Mouse (Mus musculus): ENCODE measurements at regions not wholly inside any gene's neighbourhood (a gene's known extent, or its start where the extent isn't known, plus 50 kb on each side); places are given as distances from the start of the nearest gene placed in this dataset.

- ATAC-seq (ENCODE audit: low FRiP score) = no peak
Measured at GRCm38 (mm10) chr10:111736026-111736425, 229.9 kb downstream of the Phlda1 start.

GRCm38 (mm10) chr10:111739471-111740138, 232.9 kb upstream of the Krr1 start:
- H3K27ac ChIP-seq (ENCODE audit: low read depth, low read length) = no peak overlapping the region

More at GRCm38 (mm10) chr10:111736026-111736425, 229.9 kb downstream of the Phlda1 start:
- H3K36me3 ChIP-seq (ENCODE audit: control insufficient read depth, insufficient read depth, low read length) = no peaks in the 10 kb centered on the region
- no peaks in the 10 kb centered on the region for H3K27me3 ChIP-seq (ENCODE audit: control insufficient read depth, insufficient read depth, low read length)
- no peak for DNase-seq (ENCODE audit: low spot score)
- no peak overlapping the region for H3K9ac ChIP-seq (ENCODE audit: low read depth, low read length)
- 67% methylated on average over 3 of the region's 3 CpGs for WGBS
- no peak overlapping the region for H3K27ac ChIP-seq (ENCODE audit: low read depth, low read length)
- H3K4me2 ChIP-seq (replicated peaks; ENCODE audit: low read depth, low read length) = no peak overlapping the region
- H3K9me3 ChIP-seq (ENCODE audit: control insufficient read depth, low read length) = no peaks in the 10 kb centered on the region
- no peak overlapping the region for H3K4me3 ChIP-seq (ENCODE audit: low read depth, low read length)
- no peaks in the 10 kb centered on the region; the same call in 1 of the 2 replicates for H3K4me1 ChIP-seq (replicated peaks; ENCODE audit: control insufficient read depth, insufficient read depth, low read length)

GRCm38 (mm10) chr10:111740586-111741265, 231.7 kb upstream of the Krr1 start:
- H3K27ac ChIP-seq (ENCODE audit: low read depth, low read length) = no peak overlapping the region
- no peak overlapping the region for H3K4me2 ChIP-seq (replicated peaks; ENCODE audit: low read depth, low read length)

More at GRCm38 (mm10) chr10:111739471-111740138, 232.9 kb upstream of the Krr1 start:
- WGBS = 20% methylated on average over 5 of the region's 5 CpGs
- H3K4me1 ChIP-seq (replicated peaks; ENCODE audit: control insufficient read depth, insufficient read depth, low read length) = no peaks in the 10 kb centered on the region; the same call in 1 of the 2 replicates
- no peaks in the 10 kb centered on the region for H3K27me3 ChIP-seq (ENCODE audit: control insufficient read depth, insufficient read depth, low read length)
- ATAC-seq (ENCODE audit: low FRiP score) (no peak), DNase-seq (ENCODE audit: low spot score) (no peak)
- H3K9me3 ChIP-seq (ENCODE audit: control insufficient read depth, low read length) = no peaks in the 10 kb centered on the region
- H3K9ac ChIP-seq (ENCODE audit: low read depth, low read length) = no peak overlapping the region
- no peak overlapping the region for H3K4me2 ChIP-seq (replicated peaks; ENCODE audit: low read depth, low read length)
- no peak overlapping the region for H3K4me3 ChIP-seq (ENCODE audit: low read depth, low read length)
- no peaks in the 10 kb centered on the region for H3K36me3 ChIP-seq (ENCODE audit: control insufficient read depth, insufficient read depth, low read length)

GRCm38 (mm10) chr10:111741301-111741945, 231.0 kb upstream of the Krr1 start:
- 64% methylated on average over 5 of the region's 5 CpGs for WGBS
- Histone ChIP-seq H3K4me2 (replicated peaks; ENCODE audit: low read depth, low read length) (no peak overlapping the region), H3K4me3 (ENCODE audit: low read depth, low read length) (no peak overlapping the region), H3K27me3 (ENCODE audit: control insufficient read depth, insufficient read depth, low read length) (no peaks in the 10 kb centered on the region), H3K4me1 (replicated peaks; ENCODE audit: control insufficient read depth, insufficient read depth, low read length) (no peaks in the 10 kb centered on the region; the same call in 1 of the 2 replicates), H3K9ac (ENCODE audit: low read depth, low read length) (no peak overlapping the region), H3K36me3 (ENCODE audit: control insufficient read depth, insufficient read depth, low read length) (no peaks in the 10 kb centered on the region), H3K27ac (ENCODE audit: low read depth, low read length) (no peak overlapping the region), H3K9me3 (ENCODE audit: control insufficient read depth, low read length) (no peaks in the 10 kb centered on the region)
- peak; percentile 55 for ATAC-seq (ENCODE audit: low FRiP score)
- DNase-seq (ENCODE audit: low spot score) = no peak

More at GRCm38 (mm10) chr10:111740586-111741265, 231.7 kb upstream of the Krr1 start:
- Histone ChIP-seq H3K4me3 (ENCODE audit: low read depth, low read length) (no peak overlapping the region), H3K9ac (ENCODE audit: low read depth, low read length) (no peak overlapping the region), H3K9me3 (ENCODE audit: control insufficient read depth, low read length) (no peaks in the 10 kb centered on the region), H3K27me3 (ENCODE audit: control insufficient read depth, insufficient read depth, low read length) (no peaks in the 10 kb centered on the region), H3K36me3 (ENCODE audit: control insufficient read depth, insufficient read depth, low read length) (no peaks in the 10 kb centered on the region), H3K4me1 (replicated peaks; ENCODE audit: control insufficient read depth, insufficient read depth, low read length) (no peaks in the 10 kb centered on the region; the same call in 1 of the 2 replicates)
- no peak for DNase-seq (ENCODE audit: low spot score)
- WGBS = 60% methylated on average over 9 of the region's 9 CpGs
- no peak for ATAC-seq (ENCODE audit: low FRiP score)

- Histone ChIP-seq H3K4me2 (replicated peaks; ENCODE audit: low read depth, low read length) (no peak overlapping the region), H3K9ac (ENCODE audit: low read depth, low read length) (no peak overlapping the region), H3K36me3 (ENCODE audit: control insufficient read depth, insufficient read depth, low read length) (no peaks in the 10 kb centered on the region), H3K4me3 (ENCODE audit: low read depth, low read length) (no peak overlapping the region), H3K27ac (ENCODE audit: low read depth, low read length) (no peak overlapping the region; the same call in 1 of the 2 replicates), H3K4me1 (replicated peaks; ENCODE audit: control insufficient read depth, insufficient read depth, low read length) (no peaks in the 10 kb centered on the region; the same call in 1 of the 2 replicates), H3K9me3 (ENCODE audit: control insufficient read depth, low read length) (no peaks in the 10 kb centered on the region), H3K27me3 (ENCODE audit: control insufficient read depth, insufficient read depth, low read length) (no peaks in the 10 kb centered on the region)
- WGBS = 54% methylated on average over 9 of the region's 9 CpGs
- DNase-seq (ENCODE audit: low spot score) = peak; percentile 23
- peak; percentile 54; the same call in 1 of the 2 replicates for ATAC-seq (ENCODE audit: low FRiP score)
Measured at GRCm38 (mm10) chr10:111743291-111743690, 229.2 kb upstream of the Krr1 start.

GRCm38 (mm10) chr10:111745116-111745515, 227.3 kb upstream of the Krr1 start:
- Histone ChIP-seq H3K27ac (ENCODE audit: low read depth, low read length) (no peak overlapping the region), H3K4me2 (replicated peaks; ENCODE audit: low read depth, low read length) (no peak overlapping the region), H3K9ac (ENCODE audit: low read depth, low read length) (no peak overlapping the region), H3K4me3 (ENCODE audit: low read depth, low read length) (no peak overlapping the region), H3K36me3 (ENCODE audit: control insufficient read depth, insufficient read depth, low read length) (no peaks in the 10 kb centered on the region), H3K9me3 (ENCODE audit: control insufficient read depth, low read length) (no peaks in the 10 kb centered on the region), H3K4me1 (replicated peaks; ENCODE audit: control insufficient read depth, insufficient read depth, low read length) (no peaks in the 10 kb centered on the region; the same call in 1 of the 2 replicates), H3K27me3 (ENCODE audit: control insufficient read depth, insufficient read depth, low read length) (no peaks in the 10 kb centered on the region)
- DNase-seq (ENCODE audit: low spot score) = no peak
- 84% methylated on average over 3 of the region's 3 CpGs for WGBS
- ATAC-seq (ENCODE audit: low FRiP score) = no peak

- 75% methylated on average over 12 of the region's 12 CpGs for WGBS
- H3K27ac ChIP-seq (ENCODE audit: low read depth, low read length) = no peak overlapping the region
Measured at GRCm38 (mm10) chr10:111746067-111746878, 226.2 kb upstream of the Krr1 start.

GRCm38 (mm10) chr10:111746879-111747477, 225.5 kb upstream of the Krr1 start:
- Histone ChIP-seq H3K36me3 (ENCODE audit: control insufficient read depth, insufficient read depth, low read length) (no peaks in the 10 kb centered on the region), H3K4me1 (replicated peaks; ENCODE audit: control insufficient read depth, insufficient read depth, low read length) (no peaks in the 10 kb centered on the region), H3K27me3 (ENCODE audit: control insufficient read depth, insufficient read depth, low read length) (no peaks in the 10 kb centered on the region), H3K9me3 (ENCODE audit: control insufficient read depth, low read length) (no peaks in the 10 kb centered on the region), H3K27ac (ENCODE audit: low read depth, low read length) (no peak overlapping the region), H3K4me3 (ENCODE audit: low read depth, low read length) (no peak overlapping the region), H3K4me2 (replicated peaks; ENCODE audit: low read depth, low read length) (no peak overlapping the region), H3K9ac (ENCODE audit: low read depth, low read length) (no peak overlapping the region)
- 88% methylated on average over 6 of the region's 6 CpGs for WGBS
- DNase-seq (ENCODE audit: low spot score) (no peak), ATAC-seq (ENCODE audit: low FRiP score) (0 out of 2 replicates have a peak, but pooled peaks have one; percentile 25)

More at GRCm38 (mm10) chr10:111746067-111746878, 226.2 kb upstream of the Krr1 start:
- H3K4me2 ChIP-seq (replicated peaks; ENCODE audit: low read depth, low read length) = no peak overlapping the region
- H3K4me3 ChIP-seq (ENCODE audit: low read depth, low read length) = no peak overlapping the region
- ATAC-seq (ENCODE audit: low FRiP score) = 0 out of 2 replicates have a peak, but pooled peaks have one; percentile 20
- H3K27me3 ChIP-seq (ENCODE audit: control insufficient read depth, insufficient read depth, low read length) = no peaks in the 10 kb centered on the region
- H3K4me1 ChIP-seq (replicated peaks; ENCODE audit: control insufficient read depth, insufficient read depth, low read length) = no peaks in the 10 kb centered on the region; the same call in 1 of the 2 replicates
- H3K9me3 ChIP-seq (ENCODE audit: control insufficient read depth, low read length) = no peaks in the 10 kb centered on the region
- DNase-seq (ENCODE audit: low spot score) = no peak
- no peaks in the 10 kb centered on the region for H3K36me3 ChIP-seq (ENCODE audit: control insufficient read depth, insufficient read depth, low read length)
- H3K9ac ChIP-seq (ENCODE audit: low read depth, low read length) = no peak overlapping the region

Measured in hindbrain, embryonic 11.5 days (tissue).